Mouse (Mus musculus) heart, postnatal 0 days (tissue): ENCODE measurements around the gene Cks1b.
A peak's percentile ranks its signal among the peaks of the same experiment; 100 is the strongest.

Source experiments
- CTCF ChIP-seq: IDR thresholded peaks from 2 replicates; pipeline ENCODE4 v1.5.1; 2016; ENCODE audit warnings: antibody characterized with exemption, control low read depth, low read depth
- EP300 ChIP-seq: IDR thresholded peaks from 2 replicates; pipeline ENCODE4 v1.6.1; 2016; ENCODE audit warnings: antibody characterized with exemption, low read depth

DNA sequence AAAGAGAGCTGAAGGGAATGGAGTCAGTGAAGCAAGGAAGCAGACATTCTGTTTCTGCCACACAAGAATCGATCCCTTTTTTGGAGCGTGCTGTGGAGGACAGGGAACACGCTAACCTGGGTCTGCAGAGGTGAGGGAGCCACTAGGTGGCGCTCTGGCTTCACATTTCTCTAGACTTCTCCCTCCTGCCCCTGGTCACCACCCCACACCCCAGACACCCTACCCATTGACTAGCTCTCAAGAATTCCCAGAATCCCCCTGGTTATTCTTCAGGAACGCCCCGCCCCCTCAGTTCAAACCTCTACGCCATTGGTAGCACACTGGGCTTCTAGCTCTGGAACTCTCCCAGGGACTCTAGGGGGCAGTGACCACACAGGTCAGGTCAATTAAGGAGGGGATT lies 31.4 kb upstream of the Cks1b start:
- TF ChIP-seq EP300 (no peak), CTCF (peak; percentile 63)
